Mouse (Mus musculus) ES-E14 (cell line): Measurements from ENCODE around the gene Arap2. TPM values are rescaled to one million over a fixed set of nuclear protein-coding genes. Genes with fewer than 3 reads are reported as not detected.

ENCODE experiments used
- DNase-seq: peaks from one replicate; pipeline ENCODE4 v3.0.0-alpha.2; 2013; ENCODE audit warnings: low read depth, low spot score
- H3K27ac ChIP-seq: 2 replicates; pipeline ENCODE4 v1.5.1; 2012; ENCODE audit warnings: low read depth, mild to moderate bottlenecking, low read length, moderate library complexity, mixed read lengths; ENCODE audit not compliant: poor library complexity, insufficient read depth, severe bottlenecking
- H3K36me3 ChIP-seq: 2 replicates; pipeline ENCODE4 v1.6.1; 2012; ENCODE audit warnings: mild to moderate bottlenecking, low read length, moderate library complexity, mixed read lengths; ENCODE audit not compliant: control insufficient read depth, poor library complexity, insufficient read depth, severe bottlenecking
- H3K4me1 ChIP-seq, 2 experiments: fragments of 150-350 bp in 1 of 2; sonication (generic) in 1 of 2; 2 replicates each; pipeline ENCODE4 v1.6.1; 2012; ENCODE audit warnings: low read length in 2 of 2, mild to moderate bottlenecking in 1 of 2, mixed read lengths in 1 of 2; ENCODE audit not compliant: control insufficient read depth in 2 of 2, insufficient read depth in 2 of 2, poor library complexity in 1 of 2
- H3K4me3 ChIP-seq, 2 experiments: fragments of 150-350 bp in 1 of 2; sonication (generic) in 1 of 2; 2 replicates each; pipeline ENCODE4 v1.5.1; 2012; ENCODE audit warnings: low read length in 2 of 2, low read depth in 1 of 2, mild to moderate bottlenecking in 1 of 2, mixed read lengths in 1 of 2; ENCODE audit not compliant: insufficient read depth in 1 of 2, poor library complexity in 1 of 2, severe bottlenecking in 1 of 2
- H3K9ac ChIP-seq: 2 replicates; pipeline ENCODE4 v1.6.1; 2012; ENCODE audit warnings: low read depth, mild to moderate bottlenecking, low read length, mixed read lengths; ENCODE audit not compliant: poor library complexity, insufficient read depth, severe bottlenecking
- H3K9me3 ChIP-seq: fragments of 150-350 bp; sonication (generic); 2 replicates; pipeline ENCODE4 v1.6.1; 2012; ENCODE audit warnings: low read depth, mild to moderate bottlenecking, low read length; ENCODE audit not compliant: control insufficient read depth, insufficient read depth
- CHD2 ChIP-seq: IDR thresholded peaks from 2 replicates; pipeline ENCODE4 v1.6.1; 2014; ENCODE audit warnings: mild to moderate bottlenecking, low read depth, low read length, inconsistent platforms
- HCFC1 ChIP-seq: IDR thresholded peaks from 2 replicates; pipeline ENCODE4 v1.6.1; 2012; ENCODE audit warnings: low read length, inconsistent platforms, borderline replicate concordance; ENCODE audit not compliant: insufficient read depth
- MAFK ChIP-seq: IDR thresholded peaks from 2 replicates; pipeline ENCODE4 v1.6.1; 2014; ENCODE audit warnings: mild to moderate bottlenecking, low read depth, low read length, inconsistent platforms; ENCODE audit not compliant: insufficient read depth
- ZC3H11A ChIP-seq: IDR thresholded peaks from 2 replicates; pipeline ENCODE4 v1.6.1; 2012; ENCODE audit warnings: low read depth, mild to moderate bottlenecking, inconsistent platforms, low read length, borderline replicate concordance
- ZNF384 ChIP-seq: IDR thresholded peaks from 2 replicates; pipeline ENCODE4 v1.6.1; 2012; ENCODE audit warnings: low read depth, low read length, inconsistent platforms
- in situ Hi-C, 2 experiments: fragments of 600-800 bp; cut with MboI; formaldehyde crosslinking; loops; one replicate each; pipeline ENCODE4 v1.15.1; 2025; ENCODE audit warnings: low sequenced_read_pairs in 2 of 2, inconsistent platforms in 1 of 2; ENCODE audit not compliant: unreplicated experiment in 2 of 2
- total RNA-seq: library from RNA; depleted of rRNA; stranded (reverse); fragments of 300-350 nt; gene quantifications from 2 replicates; pipeline ENCODE4 v1.2.3, GENCODE M21; 2012; rRNA removed

The Arap2 gene
- total RNA-seq, 1 experiment, result 11.1 TPM

DNA sequence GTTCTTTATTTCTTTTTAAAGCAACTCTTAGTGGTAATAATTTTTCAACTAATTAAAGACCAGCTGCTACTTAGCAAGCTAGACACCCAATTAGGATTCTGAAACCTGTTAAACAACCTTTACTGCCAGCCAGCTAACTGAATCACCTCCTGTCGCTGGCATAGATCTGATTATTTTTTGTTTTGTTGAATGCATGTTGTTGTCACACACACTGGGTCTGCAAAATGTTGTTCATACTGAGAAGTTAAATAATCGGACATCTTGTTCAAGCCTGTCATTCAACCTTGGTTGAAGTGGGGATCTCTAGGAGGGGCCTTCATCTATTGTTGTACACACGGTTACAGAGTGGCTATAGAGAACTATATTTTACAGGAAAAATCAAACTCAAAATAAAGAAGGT lies 184.3 kb downstream of the Arap2 start:
- no peak for DNase-seq
- Histone ChIP-seq H3K4me1 (no peaks in the 10 kb centered on the region), H3K36me3 (no peaks in the 10 kb centered on the region), H3K9ac (no peak overlapping the region), H3K9me3 (no peaks in the 10 kb centered on the region), H3K27ac (no peak overlapping the region), H3K4me3 (no peak overlapping the region)
- in situ Hi-C loops, result no loop called here
- no peak for TF ChIP-seq ZNF384
- no peak for TF ChIP-seq HCFC1
- no peak for TF ChIP-seq MAFK
- TF ChIP-seq CHD2, result no peak
- TF ChIP-seq ZC3H11A, result no peak

DNA sequence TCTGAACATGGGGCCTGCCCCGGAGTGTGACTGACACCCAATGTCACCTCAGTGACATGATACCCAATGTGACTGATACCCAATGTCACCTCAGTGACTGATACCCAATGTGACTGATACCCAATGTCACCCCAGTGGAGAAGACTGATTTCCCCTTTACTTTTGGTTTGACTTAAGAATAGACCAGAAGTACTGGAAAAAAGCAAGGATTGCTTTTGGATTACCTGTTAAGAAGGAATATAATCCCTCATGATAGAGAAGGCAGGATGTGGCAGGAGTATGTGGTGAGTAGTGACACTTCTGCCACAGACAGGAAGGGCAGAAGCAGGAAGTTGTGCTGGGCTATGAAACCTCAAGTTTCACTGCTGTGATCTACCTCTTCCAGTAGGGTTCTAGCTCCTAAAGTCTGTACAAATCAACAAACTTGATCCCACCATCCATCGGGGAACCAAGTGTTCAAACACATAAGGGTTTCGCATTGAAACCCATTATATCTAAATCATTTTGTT lies 191.6 kb downstream of the Arap2 start:
- Histone ChIP-seq H3K4me3 (no peak overlapping the region), H3K36me3 (no peaks in the 10 kb centered on the region), H3K27ac (no peak overlapping the region), H3K4me1 (no peaks in the 10 kb centered on the region), H3K9ac (no peak overlapping the region), H3K9me3 (no peaks in the 10 kb centered on the region)
- no peak for DNase-seq
- in situ Hi-C loops, result no loop called here
- no peak for TF ChIP-seq CHD2
- no peak for TF ChIP-seq HCFC1
- no peak for TF ChIP-seq ZNF384
- no peak for TF ChIP-seq ZC3H11A
- TF ChIP-seq MAFK, result no peak

Other genes with a start within 250 kb of the Arap2 start
- not detected in 2 replicates for gene Dthd1, start 47.7 kb upstream of the Arap2 start, total RNA-seq